Mouse (Mus musculus) urinary bladder, postnatal 36 days (tissue): ENCODE results near the gene Phlpp2.
A peak's percentile ranks its signal among the peaks of the same experiment; 100 is the strongest.
"Not testable (repeated sequence)": the region's sequence is repeated elsewhere in the genome, so short reads cannot be mapped to it uniquely, and the experiment has no call there.

Source experiments
- DNase-seq, 2 experiments: peaks; one replicate each; pipeline ENCODE4 v3.0.0; 2022; ENCODE audit warnings: low spot score in 2 of 2, mixed read lengths in 1 of 2

Phlpp2 gene

GRCm38 (mm10) chr8:109868003-109868679 is at the start of gene Phlpp2:
Phlpp2 (plus strand) TSS chr8:109868542.
- peak; percentile 93 to 96 for DNase-seq

- no peak for DNase-seq
Observed at GRCm38 (mm10) chr8:109823561-109823960, 44.8 kb upstream of the Phlpp2 start.

- no peak for DNase-seq
Observed at GRCm38 (mm10) chr8:109839822-109840221, 28.5 kb upstream of the Phlpp2 start.

GRCm38 (mm10) chr8:109842468-109842867 is 25.9 kb upstream of the Phlpp2 start:
- no peak for DNase-seq

DNA sequence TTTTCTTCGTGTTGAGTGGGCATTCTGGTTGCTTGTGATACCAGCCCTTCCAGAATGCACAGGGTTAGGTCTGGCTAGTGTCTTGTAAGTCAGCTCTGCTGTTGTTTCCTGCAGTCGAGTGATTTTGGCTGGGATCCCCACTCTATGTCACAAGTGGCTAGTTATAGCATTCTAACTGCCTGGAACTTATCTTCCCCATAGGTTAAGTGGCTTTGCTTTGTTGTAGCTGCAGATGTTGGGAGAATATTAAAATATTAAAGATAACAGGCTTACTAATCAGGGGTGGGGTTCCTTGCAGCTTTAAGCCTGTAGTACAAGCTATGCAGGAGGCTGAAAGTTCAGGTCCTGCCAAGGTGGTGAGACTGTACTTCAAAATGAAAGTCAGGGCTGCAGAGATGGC is 20.5 kb upstream of the Phlpp2 start:
- no peak for DNase-seq

DNA sequence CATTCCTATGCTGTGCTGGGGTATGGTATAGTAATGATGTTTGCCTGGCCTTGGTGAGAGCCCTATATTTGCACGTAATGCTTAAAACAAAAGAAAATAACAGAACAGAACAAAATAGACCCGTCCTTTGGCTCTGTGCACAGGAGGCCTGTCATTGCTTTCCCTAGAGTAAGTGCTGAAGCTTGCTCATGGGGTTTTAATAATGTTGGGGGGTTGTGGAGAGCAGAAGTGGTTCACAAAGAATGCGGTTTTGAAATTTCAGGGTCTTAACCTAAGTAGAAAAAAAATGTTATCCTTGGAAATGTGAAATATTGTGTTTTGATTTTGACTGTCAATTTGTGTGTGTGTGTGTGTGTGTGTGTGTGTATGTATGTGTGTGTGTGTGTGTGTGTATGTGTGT is 19.4 kb upstream of the Phlpp2 start:
- no peak for DNase-seq

DNA sequence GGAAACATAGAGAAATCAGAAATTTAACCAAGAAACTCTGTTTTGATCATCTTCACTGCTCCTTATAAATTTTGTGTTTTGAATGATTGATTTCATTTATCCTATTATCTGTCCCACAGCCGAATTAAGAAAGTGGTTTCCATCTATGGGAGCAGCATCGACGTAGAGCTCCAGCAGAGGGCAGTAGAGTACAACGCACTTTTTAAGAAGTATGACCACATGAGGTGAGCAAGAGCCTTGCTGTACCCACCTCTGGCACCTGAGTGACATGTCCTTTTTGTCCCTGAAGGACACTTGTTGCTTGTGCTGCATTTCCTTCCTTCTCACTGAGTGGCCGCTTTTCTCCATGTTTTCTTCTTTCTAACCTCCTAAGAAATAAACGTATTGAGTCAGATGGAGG is 14.9 kb upstream of the Phlpp2 start:
- DNase-seq = peak; percentile 40 to 62

- no peak for DNase-seq
Observed at GRCm38 (mm10) chr8:109854522-109854921, 13.8 kb upstream of the Phlpp2 start.

DNA sequence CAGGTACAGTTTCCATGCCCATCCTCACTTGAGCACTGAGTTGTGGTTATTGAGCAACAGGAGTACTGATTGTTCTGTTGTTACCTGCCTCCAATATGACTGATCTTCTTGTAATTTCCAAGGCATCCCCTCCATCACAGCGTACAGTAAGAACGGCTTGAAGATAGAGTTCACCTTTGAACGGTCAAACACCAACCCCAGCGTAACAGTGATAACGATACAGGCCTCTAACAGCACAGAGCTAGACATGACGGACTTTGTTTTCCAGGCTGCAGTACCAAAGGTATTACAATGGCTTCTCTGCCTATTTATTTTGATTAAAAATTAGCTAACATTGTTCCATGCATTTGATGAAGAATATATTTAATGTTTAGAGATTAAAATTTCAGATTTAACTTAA is 12.9 kb upstream of the Phlpp2 start:
- no peak for DNase-seq

GRCm38 (mm10) chr8:109863398-109863797 is 4.9 kb upstream of the Phlpp2 start:
- peak in 1 of 2 experiments; percentile 37 for DNase-seq

- no peak for DNase-seq
Observed at GRCm38 (mm10) chr8:109864798-109865197, 3.5 kb upstream of the Phlpp2 start.

- no peak for DNase-seq
Observed at GRCm38 (mm10) chr8:109865536-109865935, 2.8 kb upstream of the Phlpp2 start.

- no peak for DNase-seq
Observed at GRCm38 (mm10) chr8:109866690-109867089, 1.7 kb upstream of the Phlpp2 start.

GRCm38 (mm10) chr8:109868680-109869361 is 479 bp downstream of the Phlpp2 start:
- DNase-seq = peak; percentile 38 to 40

- no peak for DNase-seq
Observed at GRCm38 (mm10) chr8:109871056-109871455, 2.7 kb downstream of the Phlpp2 start.

- not testable (repeated sequence) for DNase-seq
Observed at GRCm38 (mm10) chr8:109873800-109874199, 5.5 kb downstream of the Phlpp2 start.

GRCm38 (mm10) chr8:109880012-109880662 is 11.8 kb downstream of the Phlpp2 start:
- no peak for DNase-seq

DNA sequence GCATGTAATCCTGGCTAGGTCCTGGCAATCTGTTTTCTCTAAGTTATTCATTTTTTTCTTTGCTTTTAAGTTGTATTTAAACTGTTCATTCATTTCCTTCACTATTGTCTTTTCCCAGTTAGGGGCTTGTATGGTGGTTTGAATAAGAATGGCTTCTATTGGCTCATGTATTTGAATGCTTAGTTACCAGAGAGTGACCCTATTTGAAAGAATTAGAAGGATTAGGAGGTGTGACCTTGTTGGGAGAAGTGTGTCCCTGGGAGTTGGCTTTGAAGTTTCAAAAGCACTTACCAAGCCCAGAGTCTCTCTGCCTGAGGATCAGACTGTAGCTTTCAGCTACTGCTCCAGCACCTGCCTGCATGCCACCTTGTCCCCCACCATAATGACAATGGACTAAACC is 17.0 kb downstream of the Phlpp2 start:
- no peak for DNase-seq

- DNase-seq = no peak
Observed at GRCm38 (mm10) chr8:109889211-109889610, 20.9 kb downstream of the Phlpp2 start.

- DNase-seq = no peak
Observed at GRCm38 (mm10) chr8:109890794-109891585, 22.6 kb downstream of the Phlpp2 start.

DNA sequence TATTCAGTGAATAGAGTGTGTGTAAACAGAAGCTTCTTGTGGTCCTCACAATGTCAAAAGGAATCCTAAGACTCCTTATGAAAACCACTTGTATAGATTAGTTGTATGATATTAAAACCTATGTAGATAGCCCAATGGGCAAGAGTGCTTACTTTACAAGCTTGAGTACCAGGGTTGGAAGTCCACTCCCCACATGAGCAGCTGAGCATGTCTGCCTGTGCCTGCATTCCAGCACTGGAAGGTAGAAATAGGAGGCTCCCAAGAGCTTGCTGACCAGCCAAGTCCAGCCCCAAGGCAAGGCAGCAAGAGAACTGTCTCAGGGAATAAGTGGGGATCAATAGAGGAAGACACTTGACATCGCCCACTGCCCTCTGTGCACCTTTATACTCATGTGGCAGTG is 26.3 kb downstream of the Phlpp2 start:
- DNase-seq = no peak

- no peak for DNase-seq
Observed at GRCm38 (mm10) chr8:109895355-109895754, 27.0 kb downstream of the Phlpp2 start.
